Mouse (Mus musculus) A20 (cell line): Measurements from ENCODE around the gene Sntb2.
"Not testable (repeated sequence)": the region's sequence is repeated elsewhere in the genome, so short reads cannot be mapped to it uniquely, and the experiment has no call there.

Experiments used
- DNase-seq: peaks from one replicate; pipeline ENCODE4 v3.0.0-alpha.2; 2011; ENCODE audit warnings: low read depth, low spot score

Sntb2 gene

GRCm38 (mm10) chr8:106935324-106935869 is at the start of gene Sntb2:
Sntb2 (plus strand) TSS chr8:106935750.
- peak; percentile 96 for DNase-seq

GRCm38 (mm10) chr8:106887336-106888189 is 48.0 kb upstream of the Sntb2 start:
- DNase-seq: peak; percentile 85

DNA sequence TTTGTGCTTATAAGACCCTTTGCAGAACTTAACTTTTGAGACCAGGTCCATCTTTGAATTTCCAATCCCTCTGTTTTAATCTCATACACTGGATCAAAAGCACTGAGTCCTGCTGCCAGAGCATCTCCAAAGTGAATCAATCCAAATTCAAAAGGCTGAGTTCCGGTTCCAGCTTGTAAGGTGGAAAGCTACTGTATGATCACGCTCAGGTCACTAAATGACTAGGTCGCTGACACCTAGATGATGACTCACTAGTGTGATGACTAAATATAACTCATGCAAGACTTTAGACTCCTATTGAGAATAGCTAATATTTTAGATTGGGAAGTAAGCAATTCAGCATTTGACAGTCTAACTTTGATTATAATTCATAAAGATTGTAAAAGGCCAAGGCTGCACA is 46.7 kb upstream of the Sntb2 start:
- peak; percentile 35 for DNase-seq

DNA sequence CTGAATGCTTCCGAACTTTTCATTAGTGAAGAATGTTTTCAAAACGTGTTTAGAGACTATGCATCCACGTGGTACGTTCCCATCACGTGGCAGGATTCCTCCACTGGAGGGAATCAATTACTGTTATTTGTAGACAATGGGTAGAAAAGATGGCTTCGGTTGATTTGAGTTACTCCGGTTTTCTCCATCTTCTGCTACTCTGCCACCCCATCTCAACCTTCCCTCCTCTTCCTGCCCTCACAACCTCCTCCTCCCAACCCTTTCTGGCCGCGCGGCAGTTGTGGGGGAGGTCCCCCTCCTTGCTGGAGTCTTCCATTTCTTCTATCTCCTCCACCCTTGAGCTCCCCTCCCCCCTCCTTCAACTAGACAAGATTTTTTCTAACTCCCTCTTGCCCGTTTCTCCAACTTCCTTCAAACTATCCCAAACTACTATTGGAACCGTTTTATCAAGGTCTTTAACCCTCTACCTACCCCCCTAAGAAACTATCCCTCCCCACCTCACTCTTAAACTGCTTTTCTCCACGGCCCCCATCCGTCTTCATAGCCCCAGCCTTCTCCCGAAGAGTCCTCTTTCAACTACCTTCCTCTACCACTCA is 43.2 kb upstream of the Sntb2 start:
- DNase-seq: peak; percentile 76

GRCm38 (mm10) chr8:106892806-106893451 is 42.6 kb upstream of the Sntb2 start:
- peak; percentile 71 for DNase-seq

- peak; percentile 92 for DNase-seq
These were observed 41.9 kb upstream of the Sntb2 start, which contains the start of gene Utp4 for GRCm38 (mm10) chr8:106893481-106894156. Utp4 (plus strand) TSS chr8:106893636.

DNA sequence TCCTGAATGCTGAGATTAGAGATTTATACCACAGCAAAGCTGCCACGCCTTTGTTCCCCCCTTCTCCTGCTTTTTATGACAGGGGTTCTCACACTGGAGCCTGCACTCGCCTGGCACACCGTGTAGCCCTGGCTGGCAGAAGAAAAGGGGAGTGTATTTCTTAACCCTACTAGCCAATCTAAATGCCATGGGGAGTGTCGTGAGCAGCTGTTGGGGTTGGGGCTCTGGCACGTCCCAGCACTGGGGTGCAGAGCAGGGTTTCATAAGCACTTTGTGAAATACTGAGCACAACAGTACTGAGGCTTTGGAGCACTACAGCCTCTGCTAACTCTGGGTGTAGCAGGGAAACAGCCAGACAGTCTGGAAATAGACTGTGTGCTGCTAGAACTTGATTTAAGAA is 36.1 kb upstream of the Sntb2 start:
- no peak for DNase-seq

GRCm38 (mm10) chr8:106905727-106906480 is 29.6 kb upstream of the Sntb2 start:
- no peak for DNase-seq

GRCm38 (mm10) chr8:106906635-106907034 is 28.9 kb upstream of the Sntb2 start:
- no peak for DNase-seq

DNA sequence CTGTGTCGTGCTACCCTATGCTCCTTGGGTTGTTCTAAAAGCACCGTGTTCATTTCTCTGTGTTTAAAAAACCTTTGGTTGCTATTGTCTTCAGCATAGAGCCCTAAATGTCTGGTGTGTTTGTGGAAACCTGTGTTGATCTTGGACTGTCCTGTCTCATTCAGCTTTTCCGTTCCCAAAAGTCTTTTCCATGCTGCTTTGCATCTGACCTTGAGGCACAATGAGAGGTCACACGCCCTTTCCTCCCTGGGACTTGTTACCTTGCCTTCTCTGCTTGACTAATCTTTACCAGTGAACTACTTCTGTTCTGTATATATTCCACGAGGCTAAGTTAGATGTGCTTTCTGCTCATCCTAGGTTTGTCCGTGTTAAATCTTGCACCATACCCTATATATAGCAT is 28.1 kb upstream of the Sntb2 start:
- DNase-seq: no peak

GRCm38 (mm10) chr8:106908291-106908690 is 27.3 kb upstream of the Sntb2 start:
- no peak for DNase-seq

DNA sequence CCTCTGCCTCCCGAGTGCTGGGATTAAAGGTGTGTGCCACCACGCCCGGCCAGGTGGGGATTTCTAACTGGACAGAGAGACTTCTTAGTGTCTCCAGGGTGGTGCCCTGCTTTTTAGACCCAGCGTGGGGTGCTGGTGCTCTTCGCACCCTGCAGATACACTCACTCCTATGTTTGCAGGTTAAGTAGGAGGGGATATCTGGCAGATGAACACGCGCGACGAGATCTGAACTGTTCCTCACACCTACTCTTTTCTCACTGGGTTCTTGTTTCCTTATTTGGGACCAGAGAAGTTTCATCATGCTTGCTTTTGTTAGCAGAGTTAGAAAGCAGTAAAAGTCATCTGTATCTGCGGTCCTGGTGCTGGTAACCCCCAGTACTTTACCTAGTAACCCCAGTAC is 21.9 kb upstream of the Sntb2 start:
- DNase-seq: no peak

DNA sequence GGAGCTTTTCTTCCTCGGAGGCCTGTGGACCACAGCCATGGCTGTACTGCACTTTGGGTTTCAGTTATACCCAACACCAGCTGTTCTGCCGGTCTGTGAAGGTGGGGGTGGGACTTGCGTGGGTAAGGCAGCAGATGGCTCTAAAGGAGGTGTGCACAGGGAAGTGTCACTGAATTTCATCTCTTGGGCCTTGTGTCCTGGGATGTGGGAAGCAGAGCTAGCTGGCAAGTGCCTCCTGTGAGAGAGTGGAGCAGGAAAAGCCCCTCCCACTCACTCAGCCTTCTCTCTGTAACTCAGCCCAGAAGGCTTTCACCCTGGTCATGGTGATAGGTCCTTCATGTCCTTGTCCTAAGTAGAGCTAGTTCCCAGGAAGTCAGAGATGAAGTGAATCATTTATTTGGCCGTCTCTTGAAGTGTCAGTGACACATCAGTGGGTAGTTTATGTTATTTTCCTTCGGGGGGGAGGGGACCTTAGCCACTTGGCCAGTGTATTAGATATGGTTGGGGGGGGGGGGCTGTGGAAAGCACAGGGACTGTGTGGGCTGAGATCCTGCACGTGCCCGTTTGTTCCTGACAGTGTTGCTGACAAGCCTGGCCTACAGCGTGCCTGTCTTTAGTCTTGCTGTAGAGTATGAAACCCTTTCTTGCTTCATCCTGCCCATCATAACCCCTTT is 15.7 kb upstream of the Sntb2 start:
- no peak for DNase-seq

DNA sequence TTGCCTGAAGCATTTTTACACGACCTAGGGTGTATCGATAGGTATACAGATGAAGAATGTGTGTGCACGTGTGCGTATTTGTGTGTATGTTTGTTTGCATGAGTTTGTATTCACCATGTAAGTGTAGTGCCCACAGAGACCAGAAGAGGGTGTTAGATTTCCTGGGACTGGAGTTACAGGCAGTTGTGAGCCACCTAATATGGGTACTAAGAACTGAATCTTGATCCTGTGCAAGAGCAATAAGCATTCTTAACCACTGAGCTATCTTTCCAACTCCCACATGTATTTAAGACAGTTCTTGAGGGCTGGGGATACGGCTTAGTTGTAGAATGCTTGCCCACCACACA is 15.2 kb upstream of the Sntb2 start:
- DNase-seq: peak; percentile 23

- no peak for DNase-seq
These were observed 11.5 kb upstream of the Sntb2 start for GRCm38 (mm10) chr8:106924057-106924456.

DNA sequence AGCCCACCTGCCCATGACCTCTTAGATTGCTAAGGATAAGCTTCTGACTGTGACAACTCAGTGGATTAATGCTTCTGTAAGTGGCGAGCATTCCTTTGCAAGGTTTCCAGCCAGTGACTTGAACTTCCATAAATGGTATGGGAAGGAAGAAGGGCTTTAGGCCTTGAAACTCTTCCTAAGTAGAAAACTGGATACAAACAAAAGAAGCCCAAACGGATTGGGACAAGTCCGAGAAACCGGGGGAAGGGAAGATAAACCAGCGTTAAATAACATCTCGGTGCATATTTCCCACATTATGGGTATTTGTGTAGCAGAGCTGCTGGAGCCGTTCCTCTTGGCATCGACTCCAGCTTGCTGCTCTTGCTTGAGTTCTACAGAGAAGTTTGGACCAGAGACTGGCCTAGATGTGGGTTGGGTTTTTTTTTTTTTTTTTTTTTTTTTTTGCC is 10.6 kb upstream of the Sntb2 start:
- DNase-seq: no peak

- no peak for DNase-seq
These were observed 10.1 kb upstream of the Sntb2 start for GRCm38 (mm10) chr8:106925446-106925845.

DNA sequence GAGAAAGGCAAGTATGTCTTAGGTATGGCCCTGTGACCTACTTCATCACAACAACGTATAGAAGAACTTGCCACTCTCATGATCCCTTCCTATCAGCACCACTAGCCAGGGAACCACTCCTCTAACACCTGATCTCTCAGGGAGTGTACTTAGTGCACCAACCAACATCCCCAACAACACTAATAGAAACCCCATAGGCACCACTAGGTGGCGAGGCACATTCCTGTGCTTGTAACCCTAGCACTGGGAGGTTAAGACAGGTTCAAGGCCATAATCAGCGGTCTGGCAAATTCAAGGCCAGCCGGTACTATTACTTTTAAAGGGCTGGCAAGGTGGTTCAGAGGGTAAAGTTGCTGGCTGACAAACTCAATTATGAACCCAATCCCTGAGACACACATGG is 8.3 kb upstream of the Sntb2 start:
- DNase-seq: peak; percentile 62

GRCm38 (mm10) chr8:106928182-106928581 is 7.4 kb upstream of the Sntb2 start:
- not testable (repeated sequence) for DNase-seq

- no peak for DNase-seq
These were observed 6.2 kb upstream of the Sntb2 start for GRCm38 (mm10) chr8:106929155-106929913.
